Mouse (Mus musculus) limb, embryonic 10.5 days (tissue): ENCODE measurements around the gene Ppm1f. TPM values are rescaled to one million over a fixed set of nuclear protein-coding genes. Genes with fewer than 3 reads are reported as not detected.

ENCODE experiments used
- polyA plus RNA-seq: library from polyadenylated mRNA; unstranded; fragments of >200 nt; fragmentation: Nextera tagmentation; extraction: Ambion mirVana; gene quantifications from 2 replicates; pipeline ENCODE4 v1.2.1, GENCODE M21; 2016

Ppm1f gene
- polyA plus RNA-seq, 1 experiment from 2014 or later = 43.0 TPM

Other genes starting within 250 kb of the Ppm1f start
- gene Olfr19, start 220.1 kb upstream of the Ppm1f start, polyA plus RNA-seq = not detected in 2 replicates
- gene Spag6l, start 67.0 kb upstream of the Ppm1f start, polyA plus RNA-seq = 0.24 TPM in 1 of 2 replicates, not detected in the other
- gene Igll1, start 32.5 kb upstream of the Ppm1f start, polyA plus RNA-seq = 0.13 TPM in 1 of 2 replicates, not detected in the other
- gene Top3b, start 25.7 kb upstream of the Ppm1f start, polyA plus RNA-seq = 63.1 and 81.1 TPM in 2 replicates
- gene Vpreb1, start 25.6 kb upstream of the Ppm1f start, polyA plus RNA-seq = 2.8 and 3.9 TPM in 2 replicates
- 138 and 141 TPM in 2 replicates for gene Mapk1, start 86.9 kb downstream of the Ppm1f start, polyA plus RNA-seq
- gene Ypel1, start 173.2 kb downstream of the Ppm1f start, polyA plus RNA-seq = 90.3 and 107 TPM in 2 replicates
- gene Ppil2, start 214.8 kb downstream of the Ppm1f start, polyA plus RNA-seq = 138 and 172 TPM in 2 replicates
- 182 and 195 TPM in 2 replicates for gene 2610318N02Rik, start 228.7 kb downstream of the Ppm1f start, polyA plus RNA-seq
- 87.4 and 114 TPM in 2 replicates for gene Sdf2l1, start 235.9 kb downstream of the Ppm1f start, polyA plus RNA-seq
- gene Ydjc, start 248.2 kb downstream of the Ppm1f start, polyA plus RNA-seq = 4.1 and 7.0 TPM in 2 replicates